Mouse (Mus musculus) erythroblast, adult 5-6 weeks (primary cell): ENCODE measurements around the gene Rgl1. TPM values are rescaled to one million over a fixed set of nuclear protein-coding genes. Genes with fewer than 3 reads are reported as not detected.
"Not testable (repeated sequence)": the region's sequence is repeated elsewhere in the genome, so short reads cannot be mapped to it uniquely, and the experiment has no call there.

ENCODE experiments used
- ATAC-seq: replicated peaks from 2 replicates; pipeline ENCODE4 v1.8.0; 2016; ENCODE audit warnings: moderate number of reproducible peaks, mild to moderate bottlenecking, moderate TSS enrichment, inconsistent platforms; ENCODE audit not compliant: poor library complexity, low FRiP score, severe bottlenecking
- total RNA-seq, 2 experiments: library from RNA; stranded (forward) in 1 of 2; stranded (reverse) in 1 of 2; fragments of 150-400 nt in 1 of 2; fragments of 200-764, 138-1000 nt in 1 of 2; gene quantifications; 2 replicates each; pipeline versions ENCODE4 v1.2.3 to v1.2.4; 2015 to 2017; ENCODE audit warnings: low replicate concordance in 2 of 2

The Rgl1 gene
- total RNA-seq, 2 experiments from 2014 or later: 5.8 to 14.4 TPM

GRCm38 (mm10) chr1:152788121-152788660, 22.0 kb upstream of the Rgl1 start:
- no peak for ATAC-seq

DNA sequence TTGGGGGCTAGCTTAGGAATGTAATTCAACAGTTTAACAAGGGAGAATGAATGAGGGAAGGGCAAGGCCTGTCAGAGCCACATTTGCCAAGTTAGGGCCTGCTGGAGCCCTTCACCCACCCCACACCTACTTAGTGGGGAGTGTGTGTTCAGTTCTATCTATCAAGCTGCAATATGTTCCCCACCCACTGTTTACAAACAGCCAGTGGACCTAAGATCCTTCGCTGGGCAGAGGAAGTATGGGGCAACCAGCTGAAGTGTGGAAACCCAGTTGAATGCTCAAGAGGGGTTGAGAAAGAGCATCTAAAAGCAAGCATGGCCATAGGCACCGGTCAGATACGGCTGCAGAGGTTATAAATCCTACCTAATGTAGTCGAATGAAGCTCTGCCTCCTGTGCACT, 20.8 kb upstream of the Rgl1 start:
- no peak for ATAC-seq

GRCm38 (mm10) chr1:152785446-152785845, 19.3 kb upstream of the Rgl1 start:
- ATAC-seq: not testable (repeated sequence)

DNA sequence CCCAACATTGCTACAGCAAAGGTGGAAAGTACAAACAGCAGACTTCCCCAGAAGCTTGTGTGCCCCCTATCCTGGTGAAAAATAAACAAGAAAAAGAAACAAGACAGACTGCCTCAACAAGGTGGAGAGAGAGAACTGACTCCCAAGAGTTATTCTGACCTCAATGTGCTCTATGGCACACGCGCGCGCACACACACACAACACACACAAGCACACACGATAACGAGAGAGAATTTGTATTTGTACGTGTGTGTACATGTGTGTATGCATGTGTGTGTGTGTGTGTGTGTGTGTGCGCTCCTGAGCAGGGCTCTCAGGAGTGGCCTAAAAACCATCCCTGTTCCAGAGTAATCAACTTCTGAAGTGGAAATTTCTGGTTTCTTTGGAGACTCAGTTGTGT, 18.5 kb upstream of the Rgl1 start:
- ATAC-seq: no peak

DNA sequence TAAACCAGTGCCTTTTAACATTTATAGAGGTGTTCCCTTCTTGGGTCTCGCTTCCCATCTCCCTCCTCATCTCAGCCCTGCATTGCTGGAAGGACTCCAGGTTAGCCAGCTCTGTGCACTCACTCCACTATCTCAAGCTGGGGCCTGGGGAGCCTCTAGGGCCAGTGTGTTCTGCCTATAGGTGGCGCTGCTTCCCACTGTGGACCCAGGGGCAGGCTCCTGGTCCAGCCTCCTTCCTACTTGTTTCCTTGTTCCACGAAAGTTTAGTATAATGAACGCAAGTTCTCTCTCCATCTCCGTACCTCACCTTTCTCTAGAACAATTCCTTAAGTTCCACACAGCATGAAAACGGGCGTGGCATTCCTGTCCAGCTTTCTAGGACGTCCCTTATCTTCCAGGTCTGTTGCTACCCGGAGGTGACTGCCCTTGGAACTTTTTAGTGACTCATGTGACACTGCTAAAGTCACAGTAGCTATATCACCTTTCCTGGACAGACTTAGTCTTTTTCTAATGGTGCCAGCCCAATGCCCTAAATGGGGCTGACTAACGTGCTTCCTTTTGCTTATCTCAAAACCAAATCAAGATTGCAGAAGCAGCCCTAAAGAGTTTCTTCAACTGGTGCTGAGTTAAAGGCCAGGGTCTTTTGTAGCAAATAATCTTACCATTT, 13.1 kb upstream of the Rgl1 start:
- ATAC-seq: peak; percentile 84

DNA sequence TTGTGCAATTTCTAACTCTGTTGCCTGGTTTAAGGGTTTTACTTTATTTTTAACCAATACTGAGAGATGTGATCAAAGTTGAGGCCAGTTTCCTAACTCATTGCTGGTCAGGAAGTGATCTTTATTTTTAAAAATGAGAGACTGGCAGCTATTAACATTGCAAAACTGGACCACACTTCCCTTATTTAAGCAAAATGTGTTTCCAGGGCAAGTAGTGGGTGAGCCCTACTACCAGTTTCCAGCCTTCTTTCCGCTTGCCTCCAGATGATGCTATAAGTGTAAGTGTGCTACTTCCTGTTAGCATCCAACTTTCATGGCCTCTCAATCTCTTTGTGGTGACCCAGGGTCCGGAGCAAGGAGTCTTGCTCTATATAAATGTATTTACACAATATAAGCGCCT, 8.4 kb upstream of the Rgl1 start:
- not testable (repeated sequence) for ATAC-seq

GRCm38 (mm10) chr1:152771016-152771415, 4.9 kb upstream of the Rgl1 start:
- ATAC-seq: no peak

DNA sequence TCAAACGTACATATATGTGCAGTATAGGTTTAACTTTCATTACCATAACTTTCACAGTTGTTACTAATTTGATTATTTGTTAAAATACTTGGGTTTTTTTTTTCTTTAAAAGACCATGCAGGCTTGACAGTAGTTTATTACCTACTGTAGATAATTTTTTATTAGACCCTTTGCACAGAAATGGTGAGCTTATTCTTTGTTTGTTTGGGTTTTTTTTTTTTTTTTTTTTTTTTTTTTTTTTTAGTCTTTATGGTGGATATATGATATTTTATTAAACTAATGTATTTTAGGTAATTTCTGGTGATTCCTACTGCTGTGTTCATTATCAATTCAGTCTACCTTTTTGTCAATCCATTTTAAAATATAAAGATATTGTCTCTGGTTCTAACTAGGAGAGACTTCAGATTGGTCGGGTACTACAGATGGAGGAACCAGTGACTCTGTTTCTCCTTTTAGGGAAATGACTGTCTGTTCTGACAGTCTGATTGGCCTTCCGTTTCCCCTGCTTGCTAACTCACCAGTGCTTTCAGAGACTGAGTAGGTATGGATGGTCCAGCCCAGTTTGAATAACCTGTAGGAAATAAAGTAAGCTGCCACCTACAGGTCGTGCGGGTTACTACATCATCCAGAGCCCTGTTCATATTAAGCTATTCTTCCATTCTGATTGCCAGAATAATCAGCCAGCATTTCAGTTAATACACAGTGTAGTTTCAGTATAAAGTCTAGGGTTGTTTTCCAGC, 1.8 kb upstream of the Rgl1 start:
- peak; percentile 80 for ATAC-seq

DNA sequence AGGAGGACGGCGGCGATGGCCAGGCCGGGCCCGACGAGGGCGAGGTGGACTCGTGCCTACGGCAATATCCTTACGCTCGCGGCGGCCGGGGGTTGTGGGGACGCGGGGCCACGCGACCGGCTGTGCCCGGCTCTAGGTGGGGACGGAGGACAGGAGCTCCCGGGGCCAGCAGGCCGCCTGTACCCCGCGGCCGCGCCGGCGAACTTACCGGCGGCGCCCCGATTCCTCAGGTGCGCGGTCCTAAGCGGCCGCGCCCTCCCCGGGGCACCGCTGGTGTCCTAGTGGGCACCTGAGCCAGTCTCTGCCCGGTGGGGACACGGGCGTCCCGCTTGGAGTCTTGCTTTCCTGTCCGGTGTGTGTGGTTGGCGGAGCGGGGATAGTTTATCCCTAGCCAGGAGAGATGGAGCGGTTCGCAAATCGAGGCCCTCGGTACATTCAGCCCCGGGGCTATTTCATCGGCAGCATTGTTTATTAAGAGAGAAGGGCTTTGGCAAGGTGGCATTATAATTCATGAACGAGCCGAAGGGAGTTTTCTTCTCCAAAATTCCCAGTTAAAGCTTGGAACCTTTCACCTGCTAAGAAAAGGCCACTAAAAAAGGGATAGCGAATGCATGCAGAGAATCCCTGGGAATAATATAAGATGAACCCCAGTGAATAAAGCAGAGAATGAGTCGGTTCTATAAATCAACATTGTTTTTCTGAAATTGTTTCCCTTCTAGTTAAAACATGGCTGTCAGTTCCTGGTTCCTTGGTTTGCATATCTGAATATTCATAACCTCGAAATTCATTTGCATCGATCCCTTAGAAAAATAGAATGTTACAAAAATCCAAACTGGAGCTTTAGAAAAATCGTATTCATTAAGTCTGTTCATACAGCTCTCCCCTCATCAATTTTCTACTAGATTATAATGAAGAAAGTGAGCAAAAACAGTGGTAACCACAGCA, 925 bp upstream of the Rgl1 start:
- ATAC-seq: peak; percentile 49

- ATAC-seq: no peak
Measured at GRCm38 (mm10) chr1:152761791-152762190, 4.4 kb downstream of the Rgl1 start.

DNA sequence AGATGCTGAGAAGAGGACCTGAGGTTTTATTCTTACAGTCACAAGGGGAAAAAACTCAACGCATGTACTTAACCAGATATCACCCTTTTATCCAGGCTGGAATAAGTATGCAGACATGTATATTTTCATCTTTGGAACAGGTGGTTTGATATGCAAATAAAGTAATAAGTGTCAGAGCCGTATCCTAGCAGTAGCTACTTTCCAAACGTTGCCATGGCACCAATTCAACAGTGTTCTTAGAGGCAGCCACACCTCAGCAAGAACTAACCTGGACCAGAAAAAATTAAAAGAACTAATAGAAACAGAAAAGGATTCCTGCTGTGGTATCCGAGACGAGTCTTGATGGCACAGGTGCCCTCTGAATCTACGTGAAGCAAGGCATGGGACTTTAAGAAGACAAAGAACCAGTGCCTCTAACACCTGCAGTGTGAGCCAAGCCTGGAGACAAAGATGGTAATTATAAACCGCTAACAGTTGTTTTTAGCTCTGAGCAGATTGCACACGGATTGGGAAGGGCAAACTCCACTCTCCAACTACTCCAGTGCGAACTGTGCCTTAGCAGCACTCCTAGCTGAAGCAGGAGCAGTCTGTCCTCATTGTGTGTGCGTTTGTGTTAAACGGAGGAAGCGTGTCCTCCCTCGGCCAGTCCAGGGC, 15.7 kb downstream of the Rgl1 start, which contains the start of gene Apobec4:
Gene Apobec4 (plus strand): TSS at position 240 of the 654 bp plus-strand sequence.
- no peak for ATAC-seq

DNA sequence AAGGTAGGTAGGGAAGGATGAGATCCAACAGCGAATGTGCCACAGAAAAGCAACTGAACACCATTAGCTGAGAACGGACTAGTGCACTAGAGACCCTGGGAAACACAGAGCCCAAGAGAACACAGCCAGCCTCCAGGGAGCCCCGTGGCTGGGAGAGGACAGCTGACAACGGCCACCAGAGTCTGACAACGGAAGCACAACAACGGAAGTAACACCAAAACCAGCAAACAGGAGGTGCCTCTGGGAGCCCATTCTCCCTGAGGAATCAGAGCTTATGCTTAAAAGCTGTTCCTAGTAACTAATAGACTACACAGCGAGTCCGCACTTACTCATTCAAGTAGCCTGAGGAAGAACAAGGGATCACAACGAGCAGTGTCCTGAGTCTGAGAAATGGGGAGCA, 16.9 kb downstream of the Rgl1 start:
- ATAC-seq: no peak

DNA sequence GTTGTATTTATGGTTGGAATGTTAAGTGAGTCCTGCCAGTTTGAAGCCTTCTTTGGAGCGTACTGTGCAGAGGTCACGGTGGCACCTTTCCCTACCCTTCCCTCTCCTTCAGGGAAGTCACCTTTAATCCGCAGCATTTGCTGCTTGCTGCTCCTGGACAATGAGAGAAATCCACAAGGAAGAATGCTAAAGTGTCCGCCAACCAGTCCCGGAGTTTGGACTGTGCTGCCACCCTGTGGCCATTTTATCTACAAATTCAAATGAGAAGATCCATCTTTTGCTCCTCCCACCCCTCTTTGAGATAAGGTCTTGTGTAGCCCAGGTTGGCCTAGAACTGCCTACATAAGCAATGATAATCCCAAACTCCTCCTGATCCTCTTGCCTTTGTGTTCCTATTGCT, 19.7 kb downstream of the Rgl1 start:
- ATAC-seq: 0 out of 2 replicates have a peak, but pooled peaks have one; percentile 57

DNA sequence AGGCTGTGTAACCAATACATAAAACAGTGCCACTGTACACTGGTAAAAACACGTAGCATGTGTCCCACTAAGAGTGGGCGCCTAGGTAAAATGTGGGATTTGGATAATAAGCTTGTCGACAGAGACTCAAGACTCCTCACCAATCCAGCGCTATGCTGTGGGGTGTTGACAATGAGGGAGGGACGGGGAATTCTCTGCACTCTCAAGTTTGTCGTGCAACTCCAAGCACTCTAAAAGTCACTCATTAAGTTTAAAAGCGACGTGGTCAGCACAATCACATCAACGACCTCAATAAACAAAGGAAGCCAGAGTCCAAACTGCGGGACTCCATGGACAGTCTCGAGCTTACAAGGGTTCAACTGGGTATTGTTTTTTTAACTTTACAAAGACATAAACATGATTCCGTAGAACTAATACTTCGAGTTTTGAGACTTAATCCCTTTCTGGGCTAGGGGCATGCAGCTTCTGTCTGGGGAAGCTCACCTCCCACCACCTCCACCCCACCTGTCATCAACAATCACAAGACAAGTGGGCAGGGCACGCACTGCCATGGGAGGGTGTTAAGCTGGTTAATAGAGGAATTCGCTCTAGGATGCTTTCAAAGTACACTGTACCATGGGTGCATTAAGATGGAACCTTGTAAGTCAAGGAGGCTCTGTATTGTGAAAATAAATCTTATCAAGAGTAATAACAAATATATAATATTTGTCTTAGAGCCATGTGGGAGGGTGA, 22.9 kb downstream of the Rgl1 start:
- no peak for ATAC-seq

- ATAC-seq: no peak
Measured at GRCm38 (mm10) chr1:152739374-152739773, 26.8 kb downstream of the Rgl1 start.

DNA sequence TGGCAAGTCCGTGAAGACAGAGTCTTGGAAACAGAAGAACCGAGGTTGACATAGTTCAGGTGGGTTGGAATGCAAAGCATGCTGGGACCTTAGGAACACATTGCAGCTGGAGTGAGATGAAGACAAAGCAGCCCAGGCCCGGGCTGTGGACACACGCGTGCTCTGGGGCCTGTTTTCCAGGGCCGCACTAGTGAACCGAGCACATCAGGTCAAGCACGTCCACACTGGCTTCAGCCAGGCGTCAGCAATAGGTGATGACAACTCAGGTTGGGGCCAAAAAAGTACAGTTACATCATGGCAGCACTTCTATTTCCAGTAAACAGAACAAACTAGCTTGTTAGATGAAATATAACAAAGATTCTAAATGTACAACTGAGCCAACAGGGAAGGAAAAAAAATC, 27.4 kb downstream of the Rgl1 start:
- ATAC-seq: no peak

GRCm38 (mm10) chr1:152727604-152728236, 38.4 kb downstream of the Rgl1 start:
- ATAC-seq: no peak

DNA sequence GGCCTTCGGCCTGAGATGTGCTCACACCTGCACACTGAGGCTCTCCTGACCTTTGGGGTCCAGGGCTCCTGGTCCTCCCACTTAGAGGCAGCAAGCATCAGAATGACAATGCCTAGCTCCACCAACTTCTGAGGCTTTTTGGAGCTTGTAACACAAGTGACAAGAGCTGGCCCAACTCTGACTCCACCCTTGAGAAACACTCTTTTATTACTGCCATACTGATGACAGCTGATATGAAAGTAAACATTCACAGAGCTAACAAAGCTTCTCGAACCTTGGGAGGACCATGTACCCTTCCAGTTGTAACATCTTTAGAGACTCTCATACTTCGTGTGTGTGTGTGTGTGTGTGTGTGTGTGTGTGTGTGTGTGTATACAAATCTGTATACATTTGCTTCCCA, 40.1 kb downstream of the Rgl1 start:
- no peak for ATAC-seq
